Mouse (Mus musculus) lung, postnatal 0 days (tissue): ENCODE measurements at regions not wholly inside any gene's neighbourhood (a gene's known extent, or its start where the extent isn't known, plus 50 kb on each side); places are given as distances from the start of the nearest gene placed in this dataset.
A peak's percentile ranks its signal among the peaks of the same experiment; 100 is the strongest.

Experiments
- ATAC-seq: fragments of 200-750 bp; cut with Nextera tagmentation; 2 replicates; pipeline ENCODE4 v1.8.0; 2017; ENCODE audit warnings: moderate library complexity
- DNase-seq: peaks from one replicate; pipeline ENCODE4 v3.0.0-alpha.2; 2016; ENCODE audit warnings: low spot score
- H3K27ac ChIP-seq: fragments of 300-500 bp; sonication (generic); 2 replicates; pipeline ENCODE4 v1.5.1; 2014; ENCODE audit warnings: antibody characterized with exemption, mild to moderate bottlenecking, low read length, mixed read lengths
- H3K27me3 ChIP-seq: fragments of 300-500 bp; sonication (generic); replicated peaks from 2 replicates; pipeline ENCODE4 v1.6.1; 2014; ENCODE audit warnings: low read length, mixed read lengths; ENCODE audit not compliant: insufficient read depth
- H3K36me3 ChIP-seq: fragments of 300-500 bp; sonication (generic); 2 replicates; pipeline ENCODE4 v1.6.1; 2014; ENCODE audit warnings: low read length, mixed read lengths; ENCODE audit not compliant: insufficient read depth
- H3K4me1 ChIP-seq: fragments of 300-500 bp; sonication (generic); 2 replicates; pipeline ENCODE4 v1.6.1; 2014; ENCODE audit warnings: antibody characterized with exemption, low read depth, low read length, mixed read lengths; ENCODE audit not compliant: insufficient read depth
- H3K4me2 ChIP-seq: fragments of 300-500 bp; sonication (generic); replicated peaks from 2 replicates; pipeline ENCODE4 v1.6.1; 2014; ENCODE audit warnings: low read depth, mild to moderate bottlenecking, low read length, moderate library complexity, mixed read lengths
- H3K4me3 ChIP-seq: fragments of 300-500 bp; sonication (generic); 2 replicates; pipeline ENCODE4 v1.5.1; 2014; ENCODE audit warnings: low read depth, low read length
- H3K9ac ChIP-seq: fragments of 300-500 bp; sonication (generic); replicated peaks from 2 replicates; pipeline ENCODE4 v1.6.1; 2014; ENCODE audit warnings: low read depth, mild to moderate bottlenecking
- H3K9me3 ChIP-seq: fragments of 300-500 bp; sonication (generic); 2 replicates; pipeline ENCODE4 v1.6.1; 2016; ENCODE audit warnings: low read length, mixed read lengths
- CTCF ChIP-seq: IDR thresholded peaks from 2 replicates; pipeline ENCODE4 v1.5.1; 2016; ENCODE audit warnings: antibody characterized with exemption, mild to moderate bottlenecking
- EP300 ChIP-seq: IDR thresholded peaks from 2 replicates; pipeline ENCODE4 v1.6.1; 2016; ENCODE audit warnings: antibody characterized with exemption, mild to moderate bottlenecking, control low read depth
- WGBS: fragments of 180-500 bp; shearing (Covaris S2); extraction: QIAGEN DNeasy Blood & Tissue Kit; methylation state at CpG from one replicate; pipeline ENCODE4 v1.1.7; 2014; 5-methylcytosine and 5-hydroxymethylcytosine counted together

DNA sequence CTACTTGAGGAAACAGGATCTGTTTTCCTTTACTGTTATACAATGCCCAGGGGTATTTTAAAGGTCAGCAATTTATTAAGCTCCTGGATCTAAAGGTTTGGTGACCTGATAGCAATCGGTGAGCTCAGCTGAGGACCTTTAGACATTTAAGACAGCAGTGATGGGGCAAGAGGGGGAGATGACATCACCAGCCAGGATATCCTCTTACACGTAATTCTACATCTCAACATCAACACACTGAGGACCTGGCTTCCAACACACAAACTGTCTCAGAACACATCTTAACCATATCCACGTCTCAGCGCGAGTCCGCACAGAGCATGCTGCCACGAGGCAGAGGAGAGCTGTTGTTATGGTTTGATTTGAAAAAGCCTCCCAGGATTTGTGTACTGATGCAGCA lies 69.2 kb downstream of the Nhlrc3 start:
- H3K36me3 ChIP-seq: no peaks in the 10 kb centered on the region
- no peaks in the 10 kb centered on the region for H3K4me1 ChIP-seq
- no peak for ATAC-seq
- no peak overlapping the region for H3K9ac ChIP-seq
- H3K27ac ChIP-seq: no peak overlapping the region
- TF ChIP-seq EP300 (no peak), CTCF (no peak)
- H3K4me3 ChIP-seq: no peak overlapping the region
- WGBS: 73% methylated on average over 7 of the region's 7 CpGs
- H3K9me3 ChIP-seq: no peaks in the 10 kb centered on the region
- H3K4me2 ChIP-seq: no peak overlapping the region
- no peaks in the 10 kb centered on the region for H3K27me3 ChIP-seq
- no peak for DNase-seq

GRCm38 (mm10) chr3:53381704-53382581 lies 81.2 kb downstream of the Nhlrc3 start:
- Histone ChIP-seq H3K36me3 (no peaks in the 10 kb centered on the region), H3K9me3 (no peaks in the 10 kb centered on the region), H3K9ac (no peak overlapping the region), H3K4me3 (no peak overlapping the region), H3K27ac (no peak overlapping the region), H3K4me1 (no peaks in the 10 kb centered on the region), H3K4me2 (no peak overlapping the region), H3K27me3 (no peaks in the 10 kb centered on the region)
- no peak for DNase-seq
- no peak for ATAC-seq
- TF ChIP-seq EP300: no peak
- no peak for TF ChIP-seq CTCF
- WGBS: 50% methylated on average over 14 of the region's 14 CpGs

- no peaks in the 10 kb centered on the region for H3K27me3 ChIP-seq
- no peaks in the 10 kb centered on the region for H3K36me3 ChIP-seq
- H3K4me3 ChIP-seq: no peak overlapping the region
- ATAC-seq: no peak
- H3K9me3 ChIP-seq: no peaks in the 10 kb centered on the region
- TF ChIP-seq CTCF (no peak), EP300 (no peak)
- no peak overlapping the region for H3K9ac ChIP-seq
- no peak overlapping the region for H3K27ac ChIP-seq
- H3K4me2 ChIP-seq: no peak overlapping the region
- WGBS: 66% methylated on average over 4 of the region's 4 CpGs
- no peak for DNase-seq
- no peaks in the 10 kb centered on the region for H3K4me1 ChIP-seq
Observed at GRCm38 (mm10) chr3:53379519-53380181, 83.5 kb downstream of the Nhlrc3 start.

DNA sequence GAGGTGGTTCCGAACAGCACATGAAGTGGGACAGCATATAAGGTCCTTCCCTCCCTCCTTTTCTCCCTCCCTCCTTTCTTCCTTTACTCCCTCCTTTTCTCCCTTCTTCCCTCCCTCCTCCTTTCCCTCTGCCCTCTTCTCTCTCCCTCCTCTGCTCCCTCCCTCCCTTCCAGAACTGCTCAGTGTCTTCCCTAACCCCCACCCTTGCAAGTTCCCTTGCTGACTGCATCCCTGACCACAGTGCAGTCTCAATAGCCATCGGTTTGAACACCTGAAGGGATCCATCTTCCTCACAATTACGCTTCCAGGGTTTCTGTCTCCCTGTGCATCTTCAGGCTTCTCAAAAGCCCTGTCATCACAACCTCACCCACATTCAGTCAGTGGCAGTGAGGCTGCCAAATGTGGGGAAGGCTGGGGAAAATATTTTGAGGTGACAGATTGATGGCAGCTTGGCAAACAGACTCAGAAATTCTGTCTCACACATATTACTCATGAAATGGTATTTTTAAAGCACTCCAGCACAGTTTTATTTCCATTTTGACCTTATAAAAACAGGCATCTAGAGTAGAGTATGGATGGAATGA lies 86.2 kb downstream of the Nhlrc3 start:
- Histone ChIP-seq H3K4me1 (no peaks in the 10 kb centered on the region), H3K36me3 (no peaks in the 10 kb centered on the region), H3K4me2 (no peak overlapping the region), H3K27ac (no peak overlapping the region), H3K4me3 (no peak overlapping the region), H3K9me3 (no peaks in the 10 kb centered on the region), H3K27me3 (no peaks in the 10 kb centered on the region), H3K9ac (no peak overlapping the region)
- DNase-seq (no peak), ATAC-seq (no peak)
- WGBS: 60% methylated on average over 3 of the region's 3 CpGs
- TF ChIP-seq EP300: no peak
- no peak for TF ChIP-seq CTCF

GRCm38 (mm10) chr3:53372887-53373286 lies 90.2 kb downstream of the Nhlrc3 start:
- Histone ChIP-seq H3K4me1 (no peaks in the 10 kb centered on the region), H3K9ac (no peak overlapping the region), H3K4me3 (no peak overlapping the region), H3K36me3 (no peaks in the 10 kb centered on the region), H3K27me3 (no peaks in the 10 kb centered on the region), H3K4me2 (no peak overlapping the region), H3K9me3 (no peaks in the 10 kb centered on the region), H3K27ac (no peak overlapping the region)
- TF ChIP-seq EP300: no peak
- no peak for TF ChIP-seq CTCF
- DNase-seq (peak; percentile 13), ATAC-seq (no peak)
- WGBS: 59% methylated on average over 7 of the region's 7 CpGs

DNA sequence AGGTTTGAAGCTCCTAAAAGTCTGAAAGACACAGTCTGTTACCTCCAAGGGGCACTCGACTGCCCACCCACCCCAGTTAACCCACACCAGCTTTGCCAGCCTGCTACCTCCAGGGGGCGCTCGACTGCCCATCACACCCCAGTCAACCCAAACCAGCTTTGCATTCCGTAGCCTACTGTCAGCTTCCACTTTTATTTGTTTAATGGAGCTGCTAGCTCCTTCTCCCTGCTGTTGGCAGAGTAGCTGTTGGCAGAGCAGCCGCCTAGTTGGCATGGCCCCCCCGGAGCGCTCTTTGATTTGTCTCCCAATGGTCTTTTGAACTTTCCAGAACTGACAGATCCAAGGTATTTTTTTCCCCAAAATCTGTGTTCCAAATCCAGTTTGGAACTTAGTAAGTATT lies 91.2 kb downstream of the Nhlrc3 start:
- Histone ChIP-seq H3K27me3 (no peaks in the 10 kb centered on the region), H3K9ac (no peak overlapping the region), H3K36me3 (no peaks in the 10 kb centered on the region), H3K9me3 (no peaks in the 10 kb centered on the region), H3K27ac (no peak overlapping the region), H3K4me1 (no peaks in the 10 kb centered on the region), H3K4me3 (no peak overlapping the region), H3K4me2 (no peak overlapping the region)
- no peak for ATAC-seq
- 61% methylated on average over 7 of the region's 7 CpGs for WGBS
- peak; percentile 31; the same call in 1 of the 2 replicates for TF ChIP-seq CTCF
- TF ChIP-seq EP300: no peak
- DNase-seq: no peak
